Mouse (Mus musculus): Measurements from ENCODE around the gene Dnmt3c. TPM values are rescaled to one million over a fixed set of nuclear protein-coding genes. Genes with fewer than 3 reads are reported as not detected.

The Dnmt3c gene
- total RNA-seq (2023) = not detected

GRCm38 (mm10) chr2:153696352-153696751, at the start of gene Dnmt3c:
Gene Dnmt3c, plus strand, starts transcription at chr2:153696652.

GRCm38 (mm10) chr2:153649298-153650013, 47.0 kb upstream of the Dnmt3c start, which contains the start of gene Dnmt3b:
Gene Dnmt3b, plus strand, starts transcription at chr2:153649450.

GRCm38 (mm10) chr2:153740500-153741436, 44.3 kb downstream of the Dnmt3c start, which contains the start of gene Mapre1:
Gene Mapre1, plus strand, starts transcription at chr2:153741274.

Other genes starting within 250 kb of the Dnmt3c start
- not detected for gene 4930404H24Rik, start 203.9 kb upstream of the Dnmt3c start, total RNA-seq (2023)
- gene Nol4l, start 166.7 kb upstream of the Dnmt3c start, total RNA-seq (2023) = 1 to 10 TPM in 1 of 2 experiments, under 1 TPM in 1; 0.84 to 1.5 TPM
- gene Commd7, start 63.9 kb upstream of the Dnmt3c start, total RNA-seq (2023) = 10 to 100 TPM; 37.9 to 39.2 TPM
- gene Dnmt3b, start 47.2 kb upstream of the Dnmt3c start, total RNA-seq (2023) = 10 to 100 TPM; 10.6 to 11.5 TPM
- gene Mapre1, start 44.6 kb downstream of the Dnmt3c start, total RNA-seq (2023) = 100 to 1,000 TPM; 139 to 146 TPM
- gene Efcab8, start 83.3 kb downstream of the Dnmt3c start, total RNA-seq (2023) = 1 to 10 TPM in 1 of 2 experiments, under 1 TPM in 1; 0.58 to 1.4 TPM
- gene Sun5, start 174.4 kb downstream of the Dnmt3c start, total RNA-seq (2023) = not detected
- not detected for gene Bpifb2, start 178.4 kb downstream of the Dnmt3c start, total RNA-seq (2023)
- gene Bpifb6, start 203.7 kb downstream of the Dnmt3c start, total RNA-seq (2023) = not detected
- gene Bpifb3, start 221.6 kb downstream of the Dnmt3c start, total RNA-seq (2023) = not detected
- gene Bpifb4, start 241.6 kb downstream of the Dnmt3c start, total RNA-seq (2023) = not detected